Mouse (Mus musculus) limb, embryonic 13.5 days (tissue): Measurements from ENCODE around the gene Fpgt. TPM values are rescaled to one million over a fixed set of nuclear protein-coding genes. Genes with fewer than 3 reads are reported as not detected.

Experiments
- ATAC-seq: fragments of 200-750 bp; cut with Nextera tagmentation; 2 replicates; pipeline ENCODE4 v1.8.0; 2017; ENCODE audit warnings: low read depth, moderate number of reproducible peaks, moderate TSS enrichment; ENCODE audit not compliant: low FRiP score
- H3K27ac ChIP-seq: fragments of 300-500 bp; sonication (generic); 2 replicates; pipeline ENCODE4 v1.5.1; 2015; ENCODE audit warnings: inconsistent platforms, mild to moderate bottlenecking, moderate library complexity
- H3K27me3 ChIP-seq: fragments of 300-500 bp; sonication (generic); 2 replicates; pipeline ENCODE4 v1.6.1; 2015; ENCODE audit warnings: mild to moderate bottlenecking, inconsistent platforms
- H3K36me3 ChIP-seq: fragments of 300-500 bp; sonication (generic); 2 replicates; pipeline ENCODE4 v1.6.1; 2015; ENCODE audit warnings: inconsistent platforms, mild to moderate bottlenecking, moderate library complexity
- H3K4me1 ChIP-seq: fragments of 300-500 bp; sonication (generic); 2 replicates; pipeline ENCODE4 v1.6.1; 2015; ENCODE audit warnings: inconsistent platforms
- H3K4me2 ChIP-seq: fragments of 300-500 bp; sonication (generic); replicated peaks from 2 replicates; pipeline ENCODE4 v1.6.1; 2015; ENCODE audit warnings: inconsistent platforms, mild to moderate bottlenecking, moderate library complexity
- H3K4me3 ChIP-seq: fragments of 300-500 bp; sonication (generic); 2 replicates; pipeline ENCODE4 v1.5.1; 2015; ENCODE audit warnings: moderate library complexity, mild to moderate bottlenecking, inconsistent platforms
- H3K9ac ChIP-seq: fragments of 300-500 bp; sonication (generic); 2 replicates; pipeline ENCODE4 v1.6.1; 2015; ENCODE audit warnings: mild to moderate bottlenecking, inconsistent platforms
- H3K9me3 ChIP-seq: fragments of 300-500 bp; sonication (generic); 2 replicates; pipeline ENCODE4 v1.6.1; 2016; ENCODE audit warnings: inconsistent platforms
- WGBS: fragments of 180-500 bp; shearing (Covaris S2); methylation state at CpG from one replicate; pipeline ENCODE4 v1.1.7; 2015; 5-methylcytosine and 5-hydroxymethylcytosine counted together
- polyA plus RNA-seq: library from polyadenylated mRNA; unstranded; fragments of >200 nt; fragmentation: Nextera tagmentation; extraction: Ambion mirVana; gene quantifications from 2 replicates; pipeline ENCODE4 v1.2.1, GENCODE M21; 2015

The Fpgt gene
- polyA plus RNA-seq, 1 experiment from 2014 or later, result 14.4 TPM

DNA sequence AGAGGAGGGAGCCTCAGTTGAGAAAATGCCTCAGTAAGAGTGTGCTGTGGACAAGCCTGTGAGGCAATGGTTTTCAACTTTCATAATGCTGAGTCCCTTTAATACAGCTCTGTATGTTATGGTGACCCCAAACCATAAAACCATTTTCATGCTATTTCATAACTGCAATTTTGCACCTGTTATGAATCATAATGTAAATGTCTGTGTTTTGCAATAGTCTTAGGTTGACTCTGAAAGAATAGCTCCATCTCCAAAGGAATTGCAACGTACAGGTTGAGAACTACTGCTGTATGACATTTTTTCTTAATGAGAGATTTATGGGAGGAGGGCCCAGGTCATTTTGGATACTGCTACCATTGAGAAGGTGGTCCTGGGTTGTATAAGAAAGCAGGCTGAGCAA, 40.0 kb downstream of the Fpgt start:
- H3K4me1 ChIP-seq, result no peaks in the 10 kb centered on the region
- H3K9me3 ChIP-seq, result no peaks in the 10 kb centered on the region
- no peak overlapping the region for H3K9ac ChIP-seq
- no peak for ATAC-seq
- 64% methylated on average over 1 of the region's 1 CpGs for WGBS
- H3K27ac ChIP-seq, result no peak overlapping the region
- H3K27me3 ChIP-seq, result no peaks in the 10 kb centered on the region
- H3K36me3 ChIP-seq, result no peaks in the 10 kb centered on the region
- H3K4me3 ChIP-seq, result no peak overlapping the region
- H3K4me2 ChIP-seq, result no peak overlapping the region

DNA sequence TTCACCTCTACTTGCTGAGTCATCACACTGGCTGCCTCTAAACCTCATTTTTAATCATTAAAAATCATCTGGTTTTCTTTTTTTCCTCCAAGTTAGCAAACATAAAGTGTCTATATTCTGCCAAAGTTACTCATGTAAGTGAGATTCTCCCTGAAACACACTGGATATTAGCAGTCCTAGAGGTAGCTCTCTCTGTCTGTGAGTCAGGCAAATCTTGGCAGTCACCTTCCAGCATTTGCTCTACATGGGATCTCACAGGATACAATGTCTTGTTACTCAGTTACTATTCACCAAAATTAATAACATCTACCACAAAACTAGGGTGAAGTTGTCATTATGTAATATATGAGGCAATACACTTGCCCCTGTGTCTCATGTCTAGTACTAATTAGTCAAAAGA, 41.2 kb downstream of the Fpgt start:
- Histone ChIP-seq H3K4me2 (no peak overlapping the region), H3K27me3 (no peaks in the 10 kb centered on the region), H3K9me3 (no peaks in the 10 kb centered on the region), H3K4me3 (no peak overlapping the region), H3K36me3 (no peaks in the 10 kb centered on the region), H3K9ac (no peak overlapping the region), H3K27ac (no peak overlapping the region), H3K4me1 (no peaks in the 10 kb centered on the region)
- ATAC-seq, result no peak

DNA sequence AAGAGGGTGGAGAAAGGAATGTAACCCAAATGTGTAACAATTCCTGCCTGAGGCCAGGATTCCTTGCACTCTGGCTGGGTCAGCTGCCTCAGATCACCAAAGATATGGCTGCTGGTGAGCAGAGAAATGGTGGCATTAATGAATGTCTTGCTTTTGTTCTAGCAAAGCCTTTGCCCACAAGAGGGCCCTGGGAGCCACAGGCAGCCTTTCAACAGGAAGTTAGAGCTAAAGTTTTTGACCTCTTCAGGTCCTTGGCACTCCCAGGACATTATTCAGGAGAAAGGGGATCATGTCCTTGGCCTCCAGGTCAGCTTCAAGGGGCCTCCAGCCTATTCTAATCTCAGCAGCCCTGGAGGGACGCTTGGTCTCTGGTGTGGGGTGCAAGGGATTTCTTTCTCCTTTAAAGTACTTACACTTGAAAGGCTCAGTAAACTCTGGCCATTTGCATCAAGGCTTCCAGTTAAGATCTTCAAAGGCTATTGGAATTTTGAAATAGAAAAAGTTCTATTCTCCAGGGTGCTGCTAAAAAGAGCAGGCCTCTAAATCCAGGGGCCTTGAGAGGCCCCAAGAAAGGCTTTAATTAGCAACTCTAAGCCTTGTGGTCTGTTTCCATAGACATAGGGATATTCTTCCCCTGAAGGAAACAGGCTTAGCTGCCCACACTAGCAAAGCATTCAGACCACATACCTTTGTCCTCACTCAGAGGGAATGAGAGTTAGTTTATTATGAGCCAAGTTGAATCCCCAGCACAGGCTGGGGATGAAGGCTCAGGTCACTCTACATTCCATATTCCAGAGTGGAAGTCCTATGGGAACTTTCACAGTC, 54.0 kb downstream of the Fpgt start:
- H3K36me3 ChIP-seq, result no peaks in the 10 kb centered on the region
- H3K9ac ChIP-seq, result no peak overlapping the region
- no peak for ATAC-seq
- H3K27me3 ChIP-seq, result no peaks in the 10 kb centered on the region
- H3K4me3 ChIP-seq, result no peak overlapping the region
- no peaks in the 10 kb centered on the region for H3K9me3 ChIP-seq
- 13% methylated on average over 1 of the region's 1 CpGs for WGBS
- H3K4me1 ChIP-seq, result no peaks in the 10 kb centered on the region
- no peak overlapping the region for H3K27ac ChIP-seq
- no peak overlapping the region for H3K4me2 ChIP-seq

Other genes with a start within 250 kb of the Fpgt start
- 0.06 and 0.09 TPM in 2 replicates for gene Tnni3k, start 38.0 kb downstream of the Fpgt start, polyA plus RNA-seq
- 1.1 and 1.3 TPM in 2 replicates for gene Lrriq3, start within 50 bp of the Fpgt start, polyA plus RNA-seq